Mouse (Mus musculus): ENCODE measurements around the gene Themis. TPM values are rescaled to one million over a fixed set of nuclear protein-coding genes. Genes with fewer than 3 reads are reported as not detected.

Gene Themis
- polyA plus RNA-seq, 1 experiment from 2014 or later = 0.63 TPM

GRCm38 (mm10) chr10:28673931-28674330, 5.8 kb downstream of the Themis start:
- Histone ChIP-seq H3K4me3 (ENCODE audit: low read length) (no peak overlapping the region), H3K36me3 (ENCODE audit: control insufficient read depth, insufficient read depth, low read length) (no peaks in the 10 kb centered on the region), H3K4me2 (ENCODE audit: low read depth, low read length) (no peak overlapping the region), H3K27me3 (ENCODE audit: control insufficient read depth, insufficient read depth, low read depth, low read length) (no peaks in the 10 kb centered on the region), H3K4me1 (replicated peaks; ENCODE audit: control insufficient read depth, insufficient read depth, low read length) (no peaks in the 10 kb centered on the region), H3K27ac (ENCODE audit: low read length) (no peak overlapping the region), H3K9ac (ENCODE audit: low read length) (no peak overlapping the region), H3K9me3 (ENCODE audit: control insufficient read depth, low read length) (no peaks in the 10 kb centered on the region)
- WGBS = 70% methylated on average over 3 of the region's 3 CpGs
- no peak for ATAC-seq (ENCODE audit: low read depth)

DNA sequence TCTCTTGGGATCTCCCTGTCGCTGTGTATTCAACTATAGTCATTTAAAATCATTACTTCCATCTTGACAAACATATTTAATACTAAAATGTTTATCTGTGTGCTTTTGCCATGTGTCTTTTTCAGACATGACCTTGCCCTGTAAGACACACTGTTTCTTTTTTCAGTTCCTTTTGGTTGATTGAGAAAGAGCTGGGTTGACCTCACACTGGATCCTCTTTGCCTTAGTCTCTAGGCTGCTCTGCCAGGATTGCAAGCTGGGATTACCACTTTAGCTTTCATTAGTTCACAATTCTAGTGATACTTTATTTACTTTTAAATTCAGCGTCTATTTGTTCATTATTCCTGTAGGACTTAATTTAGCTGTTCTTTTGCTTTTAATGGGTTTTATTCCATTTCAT, 7.2 kb downstream of the Themis start:
- H3K27me3 ChIP-seq (ENCODE audit: control insufficient read depth, insufficient read depth, low read depth, low read length) = no peaks in the 10 kb centered on the region
- no peak overlapping the region for H3K4me2 ChIP-seq (ENCODE audit: low read depth, low read length)
- H3K4me1 ChIP-seq (replicated peaks; ENCODE audit: control insufficient read depth, insufficient read depth, low read length) = no peaks in the 10 kb centered on the region
- H3K36me3 ChIP-seq (ENCODE audit: control insufficient read depth, insufficient read depth, low read length) = no peaks in the 10 kb centered on the region
- ATAC-seq (ENCODE audit: low read depth) = no peak
- 77% methylated on average over 2 of the region's 2 CpGs for WGBS
- H3K9me3 ChIP-seq (ENCODE audit: control insufficient read depth, low read length) = no peaks in the 10 kb centered on the region
- H3K4me3 ChIP-seq (ENCODE audit: low read length) = no peak overlapping the region
- H3K27ac ChIP-seq (ENCODE audit: low read length) = no peak overlapping the region
- H3K9ac ChIP-seq (ENCODE audit: low read length) = no peak overlapping the region

DNA sequence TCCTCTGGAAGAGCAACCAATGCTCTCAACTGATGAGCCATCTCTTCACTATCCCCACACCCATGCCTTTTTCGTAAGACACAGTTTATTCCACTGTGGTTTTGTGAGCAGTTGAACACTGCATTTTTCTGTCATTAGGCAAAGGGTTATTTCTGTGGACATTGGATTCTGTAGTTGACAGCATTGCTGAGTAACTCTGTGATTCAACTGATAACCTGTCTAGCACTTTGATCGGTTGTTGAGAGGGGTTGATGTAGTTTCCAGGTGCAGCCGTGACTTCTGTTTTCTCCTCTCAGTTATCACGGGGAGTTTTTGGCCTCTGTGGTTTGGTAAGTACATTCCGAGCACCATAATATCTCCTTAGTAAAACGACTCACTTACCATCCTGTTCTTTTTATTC, 26.8 kb downstream of the Themis start:
- no peak for ATAC-seq (ENCODE audit: low read depth)
- Histone ChIP-seq H3K4me2 (ENCODE audit: low read depth, low read length) (no peak overlapping the region), H3K4me1 (replicated peaks; ENCODE audit: control insufficient read depth, insufficient read depth, low read length) (no peaks in the 10 kb centered on the region), H3K9ac (ENCODE audit: low read length) (no peak overlapping the region), H3K9me3 (ENCODE audit: control insufficient read depth, low read length) (no peaks in the 10 kb centered on the region), H3K4me3 (ENCODE audit: low read length) (no peak overlapping the region), H3K27me3 (ENCODE audit: control insufficient read depth, insufficient read depth, low read depth, low read length) (no peaks in the 10 kb centered on the region), H3K27ac (ENCODE audit: low read length) (no peak overlapping the region), H3K36me3 (ENCODE audit: control insufficient read depth, insufficient read depth, low read length) (no peaks in the 10 kb centered on the region)
- 71% methylated on average over 6 of the region's 6 CpGs for WGBS

DNA sequence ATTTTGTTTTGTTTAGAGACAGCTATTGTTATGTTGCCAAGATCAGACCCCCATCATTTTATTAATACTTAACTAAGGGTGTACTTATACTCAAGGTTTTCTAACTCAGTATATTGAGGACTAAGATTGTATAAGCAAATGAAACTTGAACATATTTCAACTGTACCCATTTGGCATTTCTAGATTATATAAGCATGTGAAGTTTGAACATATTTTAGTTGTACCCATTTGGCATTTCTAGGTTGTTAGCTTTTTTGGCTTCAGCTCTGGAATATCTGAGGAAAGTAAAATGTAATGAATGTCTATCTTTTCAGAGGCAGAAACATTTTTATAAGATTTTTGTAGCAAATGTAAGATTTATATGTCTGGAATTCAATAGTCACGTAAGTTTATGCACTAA, 27.9 kb downstream of the Themis start:
- Histone ChIP-seq H3K36me3 (ENCODE audit: control insufficient read depth, insufficient read depth, low read length) (no peaks in the 10 kb centered on the region), H3K27ac (ENCODE audit: low read length) (no peak overlapping the region), H3K27me3 (ENCODE audit: control insufficient read depth, insufficient read depth, low read depth, low read length) (no peaks in the 10 kb centered on the region), H3K9ac (ENCODE audit: low read length) (no peak overlapping the region), H3K4me3 (ENCODE audit: low read length) (no peak overlapping the region), H3K4me2 (ENCODE audit: low read depth, low read length) (no peak overlapping the region), H3K9me3 (ENCODE audit: control insufficient read depth, low read length) (no peaks in the 10 kb centered on the region), H3K4me1 (replicated peaks; ENCODE audit: control insufficient read depth, insufficient read depth, low read length) (no peaks in the 10 kb centered on the region)
- WGBS = 88% methylated on average over 1 of the region's 1 CpGs
- ATAC-seq (ENCODE audit: low read depth) = no peak

DNA sequence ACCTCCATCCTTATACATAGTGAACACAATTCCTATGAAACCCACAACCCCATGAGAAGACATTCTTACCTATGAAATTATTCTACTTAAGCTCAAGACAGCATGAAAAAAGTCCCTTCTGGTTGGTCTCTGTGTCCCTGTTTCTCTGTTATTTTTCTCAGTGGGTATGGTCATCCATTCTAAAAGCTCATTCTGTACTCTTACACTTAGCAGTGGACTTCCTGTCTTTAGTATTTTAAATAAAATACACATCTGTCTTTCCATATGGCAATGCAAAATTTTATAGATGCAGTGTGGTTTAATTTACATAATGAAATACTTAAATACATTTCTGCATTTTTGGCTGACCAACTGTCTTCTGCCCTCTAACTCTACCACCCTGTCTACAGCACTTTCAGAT, 30.0 kb downstream of the Themis start:
- Histone ChIP-seq H3K4me2 (ENCODE audit: low read depth, low read length) (no peak overlapping the region), H3K9ac (ENCODE audit: low read length) (no peak overlapping the region), H3K27me3 (ENCODE audit: control insufficient read depth, insufficient read depth, low read depth, low read length) (no peaks in the 10 kb centered on the region)

DNA sequence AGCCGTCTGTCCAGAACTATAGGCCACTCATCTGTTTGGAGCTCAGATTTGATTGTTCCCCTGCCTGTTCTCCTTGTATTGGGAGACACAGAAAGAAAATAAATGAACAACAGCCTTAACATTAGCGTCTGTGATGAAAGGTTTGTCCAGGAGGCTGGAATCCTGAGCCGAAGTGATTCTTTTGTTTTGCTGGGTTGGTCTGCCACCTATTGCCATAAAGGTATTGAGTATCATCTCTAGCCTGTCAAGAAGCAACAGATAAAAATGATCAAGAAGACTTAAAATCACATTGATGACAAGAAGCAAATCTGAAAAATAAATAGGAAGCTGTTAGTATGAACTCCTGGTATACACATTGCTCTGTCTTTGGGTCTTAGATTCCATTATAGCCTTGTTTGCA, 53.7 kb downstream of the Themis start:
- H3K9me3 ChIP-seq (ENCODE audit: control insufficient read depth, low read length) = no peaks in the 10 kb centered on the region
- H3K4me3 ChIP-seq (ENCODE audit: low read length) = no peak overlapping the region
- H3K4me2 ChIP-seq (ENCODE audit: low read depth, low read length) = no peak overlapping the region
- H3K9ac ChIP-seq (ENCODE audit: low read length) = no peak overlapping the region
- no peaks in the 10 kb centered on the region for H3K36me3 ChIP-seq (ENCODE audit: control insufficient read depth, insufficient read depth, low read length)
- no peak for ATAC-seq (ENCODE audit: low read depth)
- no peak overlapping the region for H3K27ac ChIP-seq (ENCODE audit: low read length)
- 62% methylated on average over 3 of the region's 3 CpGs for WGBS
- H3K4me1 ChIP-seq (replicated peaks; ENCODE audit: control insufficient read depth, insufficient read depth, low read length) = no peaks in the 10 kb centered on the region
- no peaks in the 10 kb centered on the region for H3K27me3 ChIP-seq (ENCODE audit: control insufficient read depth, insufficient read depth, low read depth, low read length)

More for the DNA sequence above, 30.0 kb downstream of the Themis start:
- Histone ChIP-seq H3K9me3 (ENCODE audit: control insufficient read depth, low read length) (no peaks in the 10 kb centered on the region), H3K27ac (ENCODE audit: low read length) (no peak overlapping the region), H3K4me1 (replicated peaks; ENCODE audit: control insufficient read depth, insufficient read depth, low read length) (no peaks in the 10 kb centered on the region), H3K36me3 (ENCODE audit: control insufficient read depth, insufficient read depth, low read length) (no peaks in the 10 kb centered on the region), H3K4me3 (ENCODE audit: low read length) (no peak overlapping the region)
- ATAC-seq (ENCODE audit: low read depth) = no peak

GRCm38 (mm10) chr10:28723266-28723665, 55.1 kb downstream of the Themis start:
- 82% methylated on average over 7 of the region's 7 CpGs for WGBS

DNA sequence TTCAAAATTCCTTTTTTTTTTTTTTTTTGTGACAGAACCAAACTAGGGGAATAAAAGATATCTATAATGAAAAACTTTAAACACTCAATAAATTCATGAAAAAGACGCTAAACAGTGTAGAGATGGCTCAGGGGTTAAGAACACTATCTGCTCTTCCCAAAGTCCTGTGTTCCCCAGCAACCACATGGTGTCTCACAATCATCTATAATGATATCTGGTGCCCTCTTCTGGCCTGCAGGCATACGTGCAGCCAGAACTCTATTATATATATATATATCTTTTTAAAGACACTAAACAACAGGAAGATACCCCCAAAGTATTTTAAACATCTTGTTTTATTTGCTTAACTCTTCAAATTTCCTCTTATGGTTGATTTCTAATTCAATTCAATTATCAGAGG, 62.0 kb downstream of the Themis start:
- no peak overlapping the region for H3K9ac ChIP-seq (ENCODE audit: low read length)
- H3K4me3 ChIP-seq (ENCODE audit: low read length) = no peak overlapping the region
- 10% methylated on average over 2 of the region's 2 CpGs for WGBS
- H3K9me3 ChIP-seq (ENCODE audit: control insufficient read depth, low read length) = no peaks in the 10 kb centered on the region
- no peak overlapping the region for H3K27ac ChIP-seq (ENCODE audit: low read length)
- no peaks in the 10 kb centered on the region for H3K4me1 ChIP-seq (replicated peaks; ENCODE audit: control insufficient read depth, insufficient read depth, low read length)
- no peak overlapping the region for H3K4me2 ChIP-seq (ENCODE audit: low read depth, low read length)
- H3K36me3 ChIP-seq (ENCODE audit: control insufficient read depth, insufficient read depth, low read length) = no peaks in the 10 kb centered on the region
- no peaks in the 10 kb centered on the region for H3K27me3 ChIP-seq (ENCODE audit: control insufficient read depth, insufficient read depth, low read depth, low read length)
- ATAC-seq (ENCODE audit: low read depth) = no peak

More at GRCm38 (mm10) chr10:28723266-28723665, 55.1 kb downstream of the Themis start:
- no peak overlapping the region for H3K4me3 ChIP-seq (ENCODE audit: low read length)
- no peak overlapping the region for H3K4me2 ChIP-seq (ENCODE audit: low read depth, low read length)
- no peak overlapping the region for H3K9ac ChIP-seq (ENCODE audit: low read length)
- no peaks in the 10 kb centered on the region for H3K9me3 ChIP-seq (ENCODE audit: control insufficient read depth, low read length)
- ATAC-seq (ENCODE audit: low read depth) = no peak
- no peaks in the 10 kb centered on the region for H3K4me1 ChIP-seq (replicated peaks; ENCODE audit: control insufficient read depth, insufficient read depth, low read length)
- H3K27ac ChIP-seq (ENCODE audit: low read length) = no peak overlapping the region
- no peaks in the 10 kb centered on the region for H3K36me3 ChIP-seq (ENCODE audit: control insufficient read depth, insufficient read depth, low read length)
- no peaks in the 10 kb centered on the region for H3K27me3 ChIP-seq (ENCODE audit: control insufficient read depth, insufficient read depth, low read depth, low read length)

GRCm38 (mm10) chr10:28737953-28738352, 69.8 kb downstream of the Themis start:
- no peaks in the 10 kb centered on the region for H3K36me3 ChIP-seq (ENCODE audit: control insufficient read depth, insufficient read depth, low read length)
- WGBS = 50% methylated on average over 1 of the region's 1 CpGs
- no peak overlapping the region for H3K4me3 ChIP-seq (ENCODE audit: low read length)
- peaks cover 4% of the 10 kb centered on the region; the same call in 1 of the 2 replicates for H3K9me3 ChIP-seq (ENCODE audit: control insufficient read depth, low read length)
- no peaks in the 10 kb centered on the region; the same call in 1 of the 2 replicates for H3K4me1 ChIP-seq (replicated peaks; ENCODE audit: control insufficient read depth, insufficient read depth, low read length)
- no peak overlapping the region for H3K9ac ChIP-seq (ENCODE audit: low read length)
- H3K4me2 ChIP-seq (ENCODE audit: low read depth, low read length) = no peak overlapping the region
- H3K27me3 ChIP-seq (ENCODE audit: control insufficient read depth, insufficient read depth, low read depth, low read length) = no peaks in the 10 kb centered on the region
- H3K27ac ChIP-seq (ENCODE audit: low read length) = no peak overlapping the region
- ATAC-seq (ENCODE audit: low read depth) = peak; percentile 85

DNA sequence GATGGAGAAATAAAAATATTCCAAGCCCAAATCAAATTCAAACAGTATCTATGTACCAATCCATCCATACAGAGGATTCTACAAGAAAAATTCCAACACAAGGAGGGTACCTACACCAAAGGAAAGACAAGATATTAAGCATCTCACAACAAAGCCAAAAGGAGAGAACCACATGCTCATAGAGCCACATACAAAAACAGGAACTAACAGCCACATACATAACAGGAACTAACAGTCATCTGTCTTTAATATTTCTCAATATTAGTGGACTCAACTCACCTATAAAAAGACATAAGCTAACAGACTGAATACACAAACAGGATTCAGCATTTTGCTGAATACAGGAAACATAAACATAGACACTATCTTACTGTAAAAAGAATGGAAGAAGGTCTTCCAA, 78.3 kb downstream of the Themis start:
- Histone ChIP-seq H3K9ac (ENCODE audit: low read length) (no peak overlapping the region), H3K4me3 (ENCODE audit: low read length) (no peak overlapping the region), H3K27me3 (ENCODE audit: control insufficient read depth, insufficient read depth, low read depth, low read length) (no peaks in the 10 kb centered on the region), H3K4me2 (ENCODE audit: low read depth, low read length) (no peak overlapping the region), H3K27ac (ENCODE audit: low read length) (no peak overlapping the region), H3K9me3 (ENCODE audit: control insufficient read depth, low read length) (no peaks in the 10 kb centered on the region), H3K4me1 (replicated peaks; ENCODE audit: control insufficient read depth, insufficient read depth, low read length) (no peaks in the 10 kb centered on the region), H3K36me3 (ENCODE audit: control insufficient read depth, insufficient read depth, low read length) (no peaks in the 10 kb centered on the region)
- ATAC-seq (ENCODE audit: low read depth) = no peak

All from lung, embryonic 16.5 days (tissue).